8 mouse cellular contexts compared by ENCODE assay signal in the genomic region with DNA sequence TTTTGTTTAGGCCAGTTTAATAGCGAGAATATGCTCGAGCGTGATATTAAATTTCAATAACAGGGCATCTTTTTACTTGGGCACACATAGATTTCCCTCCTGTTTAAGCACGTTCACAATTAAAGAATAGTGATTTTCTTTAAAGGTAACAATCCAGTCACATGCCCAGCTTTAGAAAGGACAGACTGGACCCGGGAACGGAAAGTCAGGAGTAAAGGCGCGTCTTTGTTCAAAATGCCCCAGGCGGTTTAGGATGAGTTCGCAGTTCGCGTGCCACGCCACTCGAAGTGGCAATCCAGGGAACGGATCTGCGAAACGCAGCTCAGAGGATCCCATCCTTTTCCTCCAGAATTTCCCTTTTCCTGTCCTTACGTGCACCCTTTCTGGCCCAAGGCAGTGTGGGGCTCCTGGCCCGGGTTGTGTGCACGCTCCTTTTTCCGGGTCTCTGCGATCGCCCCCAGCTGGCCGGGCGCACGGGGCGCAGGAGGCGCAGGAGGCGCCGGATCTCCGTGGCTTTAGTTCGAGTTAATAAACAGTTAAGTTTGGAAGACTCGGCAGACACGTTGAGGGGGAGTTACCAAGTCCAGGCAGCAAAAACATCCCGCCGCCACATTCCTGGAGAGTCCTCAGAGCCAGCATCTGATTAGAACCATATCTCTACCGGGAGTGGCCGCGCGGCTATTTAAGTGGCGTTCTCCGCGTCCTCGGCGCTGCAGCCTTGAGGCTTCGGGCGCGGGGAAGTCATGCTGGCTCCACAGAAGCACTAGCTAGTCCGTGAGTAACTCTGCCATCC. TPM values are rescaled to one million over a fixed set of nuclear protein-coding genes. Genes with fewer than 3 reads are reported as not detected.
DNase-seq lines count a peak whose midpoint lies in the region; ATAC-seq lines count a peak whose summit lies in the region.

No protein-coding gene starts in this region.

- 3% methylated on average over 49 of the region's 49 CpGs for WGBS in forebrain, embryonic 10.5 days
- WGBS in heart, embryonic 14.5 days = 2% methylated on average over 49 of the region's 49 CpGs
- WGBS in liver, embryonic 11.5 days = 3% methylated on average over 49 of the region's 49 CpGs
- 2% methylated on average over 49 of the region's 49 CpGs for WGBS in stomach, embryonic 16.5 days

- H3K4me3 ChIP-seq in erythroblast, embryonic 14.5 days (replicated peaks) = peak overlapping the region; percentile 24
- peak overlapping the region; percentile 59 for H3K4me3 ChIP-seq in forebrain, embryonic 10.5 days
- H3K4me3 ChIP-seq in heart, embryonic 14.5 days (ENCODE audit: control insufficient read depth in 1 of 2, insufficient read depth in 1 of 2, low read depth in 1 of 2, low read length in 2 of 2) = peak overlapping the region; percentile 52 to 59
- peak overlapping the region; percentile 47 for H3K4me3 ChIP-seq in liver, embryonic 11.5 days (ENCODE audit: low read depth, low read length)
- H3K4me3 ChIP-seq in stomach, embryonic 16.5 days (replicated peaks; ENCODE audit: low read length) = peak overlapping the region; percentile 57

- H3K9me3 ChIP-seq in erythroblast, embryonic 14.5 days (ENCODE audit: control insufficient read depth, low read length) = no peaks in the 10 kb centered on the region
- H3K9me3 ChIP-seq in forebrain, embryonic 10.5 days = no peaks in the 10 kb centered on the region
- H3K9me3 ChIP-seq in heart, embryonic 14.5 days (ENCODE audit: control insufficient read depth, low read length) = no peaks in the 10 kb centered on the region
- no peaks in the 10 kb centered on the region for H3K9me3 ChIP-seq in liver, embryonic 11.5 days (ENCODE audit: control insufficient read depth, low read length)
- no peaks in the 10 kb centered on the region for H3K9me3 ChIP-seq in stomach, embryonic 16.5 days (replicated peaks; ENCODE audit: control insufficient read depth, low read length)

- H3K27me3 ChIP-seq in erythroblast, embryonic 14.5 days (ENCODE audit: control insufficient read depth) = peaks cover 35% of the 10 kb centered on the region
- peaks cover 9% of the 10 kb centered on the region for H3K27me3 ChIP-seq in forebrain, embryonic 10.5 days (ENCODE audit: poor library complexity, severe bottlenecking)
- H3K27me3 ChIP-seq in heart, embryonic 14.5 days (ENCODE audit: control insufficient read depth, insufficient read depth, low read length) = no peaks in the 10 kb centered on the region
- peaks cover 10% of the 10 kb centered on the region for H3K27me3 ChIP-seq in liver, embryonic 11.5 days (replicated peaks; ENCODE audit: control insufficient read depth, insufficient read depth, low read length)
- H3K27me3 ChIP-seq in stomach, embryonic 16.5 days (ENCODE audit: control insufficient read depth, insufficient read depth, low read length) = no peaks in the 10 kb centered on the region

- H3K4me2 ChIP-seq in heart, embryonic 14.5 days (ENCODE audit: low read length) = peak overlapping the region; percentile 68
- H3K4me2 ChIP-seq in liver, embryonic 11.5 days = peak overlapping the region; percentile 66
- peak overlapping the region; percentile 64 for H3K4me2 ChIP-seq in stomach, embryonic 16.5 days (ENCODE audit: low read depth, low read length)

- H3K4me1 ChIP-seq in erythroblast, embryonic 14.5 days (ENCODE audit: control insufficient read depth) = no peaks in the 10 kb centered on the region
- peaks cover 50% of the 10 kb centered on the region for H3K4me1 ChIP-seq in forebrain, embryonic 10.5 days
- peaks cover 9 to 22% of the 10 kb centered on the region in 2 experiments; a peak in 3 of 4 replicates for H3K4me1 ChIP-seq in heart, embryonic 14.5 days (ENCODE audit: control insufficient read depth in 2 of 2, insufficient read depth in 2 of 2, low read length in 2 of 2)
- H3K4me1 ChIP-seq in liver, embryonic 11.5 days (replicated peaks; ENCODE audit: control insufficient read depth, insufficient read depth, low read length) = no peaks in the 10 kb centered on the region; the same call in 1 of the 2 replicates
- peaks cover 20% of the 10 kb centered on the region for H3K4me1 ChIP-seq in stomach, embryonic 16.5 days (ENCODE audit: control insufficient read depth, insufficient read depth, low read length)

- H3K27ac ChIP-seq in forebrain, embryonic 10.5 days = peak overlapping the region; percentile 86
- H3K27ac ChIP-seq in heart, embryonic 14.5 days (replicated peaks in 1 of 2; ENCODE audit: control insufficient read depth in 1 of 2, insufficient read depth in 1 of 2, low read depth in 2 of 2, low read length in 2 of 2) = peak overlapping the region; percentile 1 to 43
- peak overlapping the region; percentile 2; the same call in 1 of the 2 replicates for H3K27ac ChIP-seq in liver, embryonic 11.5 days (ENCODE audit: low read depth, low read length)
- H3K27ac ChIP-seq in stomach, embryonic 16.5 days (ENCODE audit: low read length) = peak overlapping the region; percentile 29

- peak overlapping the region; percentile 69 for H3K9ac ChIP-seq in heart, embryonic 14.5 days (ENCODE audit: low read length)
- peak overlapping the region; percentile 22; the same call in 1 of the 2 replicates for H3K9ac ChIP-seq in liver, embryonic 11.5 days (ENCODE audit: low read depth, low read length)
- H3K9ac ChIP-seq in stomach, embryonic 16.5 days (ENCODE audit: low read length) = peak overlapping the region; percentile 72

- no peaks in the 10 kb centered on the region for H3K36me3 ChIP-seq in erythroblast, embryonic 14.5 days (ENCODE audit: control insufficient read depth)
- no peaks in the 10 kb centered on the region for H3K36me3 ChIP-seq in forebrain, embryonic 10.5 days (replicated peaks)
- no peaks in the 10 kb centered on the region for H3K36me3 ChIP-seq in heart, embryonic 14.5 days (ENCODE audit: control insufficient read depth, insufficient read depth, low read length)
- H3K36me3 ChIP-seq in liver, embryonic 11.5 days (ENCODE audit: control insufficient read depth, insufficient read depth, low read length) = no peaks in the 10 kb centered on the region
- no peaks in the 10 kb centered on the region for H3K36me3 ChIP-seq in stomach, embryonic 16.5 days (ENCODE audit: control insufficient read depth, insufficient read depth, low read length)

- peak; percentile 81 for DNase-seq in forebrain, embryonic 10.5 days (ENCODE audit: extremely low spot score, low spot score)
- DNase-seq in kidney, postnatal 10 days = peak; percentile 91
- DNase-seq in liver, embryonic 11.5 days (ENCODE audit: low spot score) = peak; percentile 77
- DNase-seq in naive thymus-derived CD4-positive, alpha-beta T cell, adult 2 months (ENCODE audit: low read depth) = peak; percentile 2

- ATAC-seq in erythroblast, adult 5-6 weeks (replicated peaks; ENCODE audit: low FRiP score, poor library complexity, severe bottlenecking) = no peak
- peak; percentile 85 for ATAC-seq in heart, embryonic 14.5 days (ENCODE audit: insufficient number of reproducible peaks, insufficient read depth, low FRiP score, low read depth)
- ATAC-seq in liver, embryonic 11.5 days (replicated peaks; ENCODE audit: low FRiP score) = peak; percentile 73
- ATAC-seq in stomach, embryonic 16.5 days (ENCODE audit: insufficient read depth, low FRiP score) = peak; percentile 91

RNA-seq across cellular contexts. Expression of a gene that starts 58.8 kb away (rescaled TPM):
- not detected in 2 replicates for polyA plus RNA-seq in erythroblast, embryonic 14.5 days (2012)
- total RNA-seq in erythroblast, adult 5-6 weeks (2015; ENCODE audit: low replicate concordance) = not detected in 2 replicates
- not detected in 2 replicates for total RNA-seq in erythroblast, adult 5-6 weeks (2017; ENCODE audit: low replicate concordance)
- polyA plus RNA-seq in forebrain, embryonic 10.5 days (2016; fragmentation: Nextera tagmentation; extraction: Ambion mirVana) = not detected in 2 replicates
- not detected in 2 replicates for polyA plus RNA-seq in heart, embryonic 14.5 days (2014; fragmentation: Nextera tagmentation; extraction: Ambion mirVana)
- polyA plus RNA-seq in liver, embryonic 11.5 days (2014; fragmentation: Nextera tagmentation; extraction: Ambion mirVana) = 0.15 TPM in 1 of 2 replicates, not detected in the other
- 0.32 and 0.53 TPM in 2 replicates for polyA plus RNA-seq in stomach, embryonic 16.5 days (2015; fragmentation: Nextera tagmentation; extraction: Ambion mirVana)

Comparison
In these comparisons a context has a peak if more than half of its experiments do, and no peak if none do; other contexts are left out.
1. DNase-seq: peak in every context shown above with its lines; median percentile 91 in kidney, postnatal 10 days; 81 in forebrain, embryonic 10.5 days; 77 in liver, embryonic 11.5 days; 2 in naive thymus-derived CD4-positive, alpha-beta T cell, adult 2 months.
2. H3K27ac ChIP-seq: peak in every context shown above with its lines; median percentile 86 in forebrain, embryonic 10.5 days; 29 in stomach, embryonic 16.5 days; 22 in heart, embryonic 14.5 days; 2 in liver, embryonic 11.5 days.
3. H3K9ac ChIP-seq: peak in every context shown above with its lines; median percentile 72 in stomach, embryonic 16.5 days; 69 in heart, embryonic 14.5 days; 22 in liver, embryonic 11.5 days.